Mouse (Mus musculus) thymus, postnatal 0 days (tissue): Measurements from ENCODE around the gene Arpp21. TPM values are rescaled to one million over a fixed set of nuclear protein-coding genes. Genes with fewer than 3 reads are reported as not detected.
A peak's percentile ranks its signal among the peaks of the same experiment; 100 is the strongest.

ENCODE experiments used
- DNase-seq: peaks from one replicate; pipeline ENCODE4 v3.0.0-alpha.2; 2015; ENCODE audit warnings: low spot score
- polyA plus RNA-seq: library from polyadenylated mRNA; unstranded; fragments of >200 nt; fragmentation: Nextera tagmentation; extraction: Ambion mirVana; gene quantifications from 2 replicates; pipeline ENCODE4 v1.2.1, GENCODE M21; 2015

Gene Arpp21
- polyA plus RNA-seq, 1 experiment from 2014 or later = 434 TPM

- no peak for DNase-seq
Measured at GRCm38 (mm10) chr9:112231383-112231782, 4.4 kb downstream of the Arpp21 start.

GRCm38 (mm10) chr9:112230716-112231361 lies 4.9 kb downstream of the Arpp21 start:
- DNase-seq = no peak

DNA sequence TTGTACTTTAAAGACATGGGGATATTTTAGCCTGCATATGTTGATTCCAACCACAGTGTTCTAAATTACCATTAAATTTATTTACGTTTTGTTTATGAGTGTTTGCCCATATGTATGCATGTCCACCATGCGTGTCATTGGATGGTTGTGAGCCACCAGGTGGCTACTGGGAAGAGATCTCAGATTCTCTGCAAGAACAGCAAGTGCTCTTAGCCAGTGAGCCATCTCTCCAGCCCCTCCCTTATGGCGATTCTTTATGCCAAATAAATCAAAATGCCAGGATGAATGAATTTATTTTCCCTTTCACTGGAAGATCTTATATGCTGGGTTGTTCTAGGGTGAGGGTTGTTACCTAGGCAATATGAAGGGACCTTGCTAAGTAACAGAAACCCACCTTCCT lies 7.3 kb downstream of the Arpp21 start:
- no peak for DNase-seq

GRCm38 (mm10) chr9:112227174-112227573 lies 8.6 kb downstream of the Arpp21 start:
- DNase-seq = peak; percentile 59

GRCm38 (mm10) chr9:112226511-112226910 lies 9.2 kb downstream of the Arpp21 start:
- DNase-seq = peak; percentile 71

GRCm38 (mm10) chr9:112225046-112225445 lies 10.7 kb downstream of the Arpp21 start:
- DNase-seq = peak; percentile 68

- peak; percentile 75 for DNase-seq
Measured at GRCm38 (mm10) chr9:112219372-112219771, 16.4 kb downstream of the Arpp21 start.

- DNase-seq = peak; percentile 56
Measured at GRCm38 (mm10) chr9:112218237-112218636, 17.5 kb downstream of the Arpp21 start.

DNA sequence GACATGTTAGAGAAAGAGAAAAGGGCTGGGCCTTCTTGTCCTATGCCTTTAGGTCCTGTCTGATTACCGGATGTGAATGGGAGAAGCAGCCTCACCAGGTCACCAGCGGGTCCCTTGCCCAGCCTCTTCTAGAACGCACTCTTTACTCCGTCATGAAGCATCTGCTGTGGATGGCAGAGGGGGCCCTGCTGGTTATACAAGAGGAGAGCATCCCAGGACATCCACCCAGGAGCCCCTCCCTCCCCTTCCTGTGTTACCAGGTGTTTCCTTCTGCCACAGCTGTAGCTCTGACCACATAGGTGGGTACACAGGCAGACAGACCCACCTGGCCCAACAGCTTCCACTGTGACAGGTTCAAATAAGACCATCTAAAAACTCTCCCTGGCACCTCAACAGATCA lies 18.6 kb downstream of the Arpp21 start:
- DNase-seq = peak; percentile 92

DNA sequence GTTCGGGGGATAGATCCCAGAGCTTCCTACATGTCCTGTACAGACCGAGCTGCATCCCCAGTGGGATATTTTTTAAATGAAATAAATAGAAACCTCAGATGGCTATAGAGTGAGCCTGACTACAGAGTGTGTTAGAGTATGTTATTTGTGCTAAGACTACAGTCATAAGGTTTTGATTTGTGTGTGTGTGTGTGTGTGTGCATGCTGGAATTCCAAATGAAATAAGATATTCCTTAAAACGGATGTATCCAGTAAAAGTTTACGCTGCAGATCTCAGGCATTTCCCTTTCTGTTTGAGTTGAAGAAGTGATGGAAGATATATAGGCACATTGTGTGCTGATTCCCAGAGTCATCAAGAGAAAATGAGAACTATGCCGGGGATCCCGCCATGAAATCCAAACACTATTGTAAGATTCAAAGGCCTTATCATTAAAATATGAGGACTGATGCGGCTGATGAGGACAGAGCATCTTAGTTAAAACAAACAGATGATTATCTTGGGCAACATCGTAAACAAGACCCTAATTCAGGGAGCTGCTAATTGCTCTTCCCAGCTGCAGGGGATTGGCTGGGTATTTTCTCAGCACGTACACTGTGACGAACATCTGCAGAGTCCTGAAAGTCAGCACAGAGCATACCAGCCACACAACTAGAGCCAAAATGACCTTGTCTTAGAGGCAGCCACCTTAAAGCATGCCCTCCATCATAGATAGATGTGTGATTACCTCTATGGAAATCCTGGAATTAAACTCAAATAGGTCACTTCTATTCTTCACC lies 20.5 kb downstream of the Arpp21 start:
- peak; percentile 43 for DNase-seq

GRCm38 (mm10) chr9:112213411-112214255 lies 22.1 kb downstream of the Arpp21 start:
- DNase-seq = peak; percentile 34

DNA sequence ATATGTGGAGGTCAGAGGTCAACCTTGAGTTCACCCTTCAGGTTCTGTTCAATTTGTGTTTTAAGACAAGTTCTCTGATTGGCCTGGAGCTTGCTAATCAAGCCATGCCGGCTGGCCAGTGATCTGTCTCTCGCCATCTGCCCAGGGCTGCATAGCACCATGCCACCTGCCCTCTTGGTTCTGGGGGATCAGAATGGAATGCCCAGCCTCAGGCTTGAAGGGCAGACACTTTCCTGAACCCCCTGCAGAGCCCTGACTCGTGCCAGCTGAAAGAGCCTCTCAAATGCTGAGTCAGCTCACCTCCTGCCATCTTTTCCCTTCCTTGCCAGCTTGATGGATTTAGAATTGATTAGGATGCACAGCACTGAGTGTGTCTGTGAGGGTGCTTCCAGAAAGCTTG lies 25.9 kb downstream of the Arpp21 start:
- no peak for DNase-seq

DNA sequence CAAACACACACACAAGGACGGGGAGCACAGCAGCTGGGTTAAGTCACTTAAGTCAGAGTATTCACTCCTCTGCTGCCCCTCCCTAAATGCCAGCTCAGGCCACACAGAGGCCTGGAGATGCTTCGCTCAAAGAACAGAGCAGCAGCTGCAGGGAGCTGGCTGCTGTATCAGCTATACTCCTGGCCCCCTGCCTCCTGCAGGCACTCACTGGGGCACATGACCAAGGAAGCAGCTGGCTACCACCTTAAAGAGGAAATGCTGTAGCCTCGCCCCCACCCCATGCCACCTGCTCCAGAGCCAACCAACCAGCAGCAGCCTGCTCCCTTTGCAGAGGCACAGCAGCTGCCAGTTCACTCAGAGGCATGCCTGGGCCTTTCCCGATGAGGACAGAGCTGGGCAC lies 28.0 kb downstream of the Arpp21 start:
- peak; percentile 95 for DNase-seq

DNA sequence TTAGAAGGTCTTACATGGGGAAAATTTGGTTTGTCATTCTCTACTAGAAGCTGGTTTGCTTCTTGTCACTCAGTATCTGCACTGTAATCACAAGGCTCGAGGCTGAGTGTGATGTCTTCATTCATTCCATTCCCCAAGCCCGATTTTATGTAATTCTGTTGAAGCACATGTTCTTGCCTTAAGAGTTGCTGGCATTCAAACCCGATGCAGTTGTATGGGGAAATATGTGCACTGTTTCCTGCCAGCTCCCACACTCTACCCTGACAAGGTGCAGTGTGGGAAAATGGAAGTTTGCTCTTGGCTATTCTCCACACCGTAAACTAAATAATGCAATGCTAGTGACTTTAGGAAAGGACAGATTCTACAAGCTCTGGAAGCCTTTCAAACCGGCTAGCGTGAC lies 37.4 kb downstream of the Arpp21 start:
- no peak for DNase-seq

GRCm38 (mm10) chr9:112194049-112194448 lies 41.7 kb downstream of the Arpp21 start:
- no peak for DNase-seq

GRCm38 (mm10) chr9:112189394-112189793 lies 46.3 kb downstream of the Arpp21 start:
- DNase-seq = no peak

- DNase-seq = no peak
Measured at GRCm38 (mm10) chr9:112188358-112188893, 47.3 kb downstream of the Arpp21 start.

DNA sequence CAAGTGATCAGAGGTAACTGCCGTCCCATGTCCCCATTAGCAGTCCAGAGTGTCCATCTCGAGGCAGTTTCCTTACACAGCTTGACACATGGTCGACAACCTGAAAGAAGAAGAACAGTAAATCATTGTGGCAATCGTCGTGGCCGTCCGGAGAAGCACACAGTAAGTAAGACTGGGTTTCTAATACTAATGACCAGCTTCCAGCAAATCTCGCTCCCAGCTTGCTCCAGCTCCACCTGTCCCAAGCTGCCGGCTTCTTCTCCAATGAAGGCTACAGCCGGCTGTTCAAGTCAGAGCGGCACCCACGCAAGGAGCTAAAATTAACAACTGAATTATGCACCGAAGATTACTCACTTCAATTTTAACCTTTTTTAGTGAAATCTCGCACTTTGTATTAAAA lies 48.1 kb downstream of the Arpp21 start:
- no peak for DNase-seq

- peak; percentile 77 for DNase-seq
Measured at GRCm38 (mm10) chr9:112186336-112187305, 49.1 kb downstream of the Arpp21 start.

DNA sequence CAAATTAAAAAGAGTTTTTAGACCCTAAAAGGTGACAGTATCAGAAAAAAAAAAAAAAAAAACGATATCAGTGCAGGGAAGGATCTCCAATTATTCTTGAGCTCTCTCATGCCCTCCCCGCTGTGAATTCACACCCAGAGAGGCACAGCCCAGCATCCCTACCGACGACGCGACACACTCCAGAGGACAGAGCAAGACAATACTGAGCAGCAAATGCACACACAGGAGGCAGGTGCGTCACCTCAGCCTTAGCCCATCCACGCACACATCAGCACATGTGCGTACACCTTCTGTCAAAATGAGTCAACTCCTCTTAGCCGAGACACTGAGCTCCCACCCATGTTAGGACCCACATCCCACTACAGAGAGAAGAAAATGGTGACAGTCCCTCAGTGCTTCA lies 50.0 kb downstream of the Arpp21 start:
- no peak for DNase-seq
